Mouse (Mus musculus) megakaryocyte, embryonic 14.5 days (primary cell): ENCODE measurements around the gene Ska2.

Source experiments
- FLI1 ChIP-seq: IDR thresholded peaks from 2 replicates; pipeline ENCODE4 v1.6.1; 2012; ENCODE audit warnings: low read length, inconsistent platforms, mixed read lengths
- GATA1 ChIP-seq: IDR thresholded peaks from 3 replicates; pipeline ENCODE4 v1.6.1; 2012; ENCODE audit warnings: mixed read lengths, low read length, inconsistent platforms, borderline replicate concordance

- TF ChIP-seq FLI1 (no peak), GATA1 (no peak)
Measured at GRCm38 (mm10) chr11:87109519-87110171, 611 bp downstream of the Ska2 start.
